Mouse (Mus musculus) thymus, postnatal 36 days (tissue): Measurements from ENCODE around the gene Slc11a1.
A peak's percentile ranks its signal among the peaks of the same experiment; 100 is the strongest.
"Not testable (repeated sequence)": the region's sequence is repeated elsewhere in the genome, so short reads cannot be mapped to it uniquely, and the experiment has no call there.

ENCODE experiments used
- DNase-seq, 2 experiments: peaks; one replicate each; pipeline ENCODE4 v3.0.0; 2022; ENCODE audit warnings: mixed read lengths in 2 of 2

The Slc11a1 gene

GRCm38 (mm10) chr1:74387386-74387988 lies 12.5 kb downstream of the Slc11a1 start:
- no peak for DNase-seq

- no peak for DNase-seq
Observed at GRCm38 (mm10) chr1:74388398-74388920, 13.5 kb downstream of the Slc11a1 start.

DNA sequence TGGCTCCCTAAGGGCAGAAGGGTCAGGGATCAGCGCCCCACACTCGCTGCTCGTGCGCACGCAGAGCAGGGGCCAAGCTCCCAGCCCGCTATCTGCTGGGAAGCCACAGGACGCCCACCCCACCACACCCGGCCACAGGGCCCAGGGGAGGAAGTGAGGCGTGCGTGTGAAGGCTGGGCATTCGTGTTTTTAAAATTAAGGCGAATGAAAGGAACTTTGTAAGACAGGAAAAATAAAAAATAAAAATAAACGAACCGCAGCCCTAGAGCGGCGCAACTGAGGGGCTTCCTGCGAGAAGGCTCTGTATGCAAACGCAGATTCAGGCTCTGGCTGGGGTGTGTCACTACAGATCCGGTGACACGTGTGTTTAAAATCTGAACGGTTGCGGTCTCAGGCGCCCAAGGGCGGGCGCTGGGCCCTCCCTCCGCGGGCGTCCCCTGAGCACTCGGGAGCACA lies 14.9 kb downstream of the Slc11a1 start:
- DNase-seq, result peak; percentile 60 to 76

- peak; percentile 73 for DNase-seq
Observed at GRCm38 (mm10) chr1:74390287-74390906, 15.4 kb downstream of the Slc11a1 start.

GRCm38 (mm10) chr1:74390924-74391748 lies 16.1 kb downstream of the Slc11a1 start, which contains the start of gene Ctdsp1:
Gene Ctdsp1, plus strand, starts transcription at chr1:74391509.
- peak; percentile 94 to 95 for DNase-seq

DNA sequence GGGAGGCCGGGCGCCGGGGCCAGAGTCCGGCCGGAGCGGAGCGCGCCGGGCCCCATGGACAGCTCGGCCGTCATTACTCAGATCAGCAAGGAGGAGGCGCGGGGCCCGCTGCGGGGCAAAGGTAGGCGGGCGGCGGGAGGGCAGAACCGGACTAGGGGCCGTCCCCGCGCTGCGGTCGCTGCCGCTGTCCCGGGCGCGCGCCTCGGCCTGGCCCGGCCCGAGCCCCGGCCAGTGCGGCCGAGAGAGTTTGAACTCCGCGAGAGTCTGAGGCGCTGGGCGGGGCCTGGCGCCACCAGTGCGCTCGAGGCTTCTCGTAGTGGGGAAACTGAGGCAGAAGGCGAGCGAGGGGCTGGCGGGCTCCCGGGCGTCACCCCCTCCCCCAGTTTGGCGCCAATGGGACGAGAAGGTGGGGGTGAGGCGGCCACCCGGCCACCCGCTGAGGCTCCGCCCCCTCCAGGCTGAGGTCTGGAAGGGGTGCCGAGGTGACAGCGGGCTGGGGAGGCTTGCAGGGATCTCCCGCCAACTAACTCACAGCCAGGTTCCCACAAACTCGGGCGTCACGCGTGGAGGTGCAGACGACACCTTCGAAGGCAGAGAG lies 16.9 kb downstream of the Slc11a1 start:
- DNase-seq, result peak; percentile 77 to 86

- DNase-seq, result peak in 1 of 2 experiments; percentile 35
Observed at GRCm38 (mm10) chr1:74392446-74392994, 17.5 kb downstream of the Slc11a1 start.

DNA sequence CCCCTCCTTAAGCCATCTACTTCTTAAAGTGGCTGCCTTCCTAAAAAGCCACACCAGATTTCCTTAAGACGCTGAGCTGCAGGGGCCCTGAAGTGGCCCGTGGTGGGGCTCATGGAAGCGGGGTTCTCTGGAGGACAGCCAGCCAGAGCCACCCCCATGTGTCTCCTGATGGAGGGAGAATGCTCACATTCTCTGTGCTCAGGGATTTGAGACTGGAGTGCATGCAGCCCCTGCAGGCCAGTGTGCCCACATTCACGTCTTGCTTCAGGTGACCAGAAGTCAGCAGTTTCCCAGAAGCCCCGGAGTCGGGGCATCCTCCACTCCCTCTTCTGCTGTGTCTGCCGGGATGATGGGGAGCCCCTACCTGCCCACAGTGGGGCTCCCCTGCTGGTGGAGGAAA lies 18.0 kb downstream of the Slc11a1 start:
- no peak for DNase-seq

GRCm38 (mm10) chr1:74393697-74394096 lies 18.7 kb downstream of the Slc11a1 start:
- DNase-seq, result no peak

DNA sequence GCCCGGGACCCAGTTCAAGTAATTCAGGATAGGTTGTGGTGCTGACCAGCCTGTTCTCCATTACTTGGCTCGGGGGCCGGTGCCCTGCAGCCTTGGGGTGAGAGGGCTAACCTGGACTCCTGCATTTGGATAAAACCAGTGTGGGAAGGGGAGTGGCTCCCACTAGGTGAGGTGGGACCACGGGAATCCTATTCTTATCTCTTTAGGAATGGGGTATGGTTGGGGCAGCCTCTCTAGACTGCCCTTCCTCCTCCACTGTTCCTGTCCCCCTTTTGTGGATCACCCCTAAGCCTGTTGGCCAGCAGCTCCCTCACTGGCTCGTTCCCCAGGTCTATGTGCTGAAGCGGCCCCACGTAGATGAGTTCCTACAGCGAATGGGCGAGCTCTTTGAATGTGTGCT lies 19.3 kb downstream of the Slc11a1 start:
- no peak for DNase-seq

GRCm38 (mm10) chr1:74394858-74395257 lies 19.9 kb downstream of the Slc11a1 start:
- DNase-seq, result no peak

DNA sequence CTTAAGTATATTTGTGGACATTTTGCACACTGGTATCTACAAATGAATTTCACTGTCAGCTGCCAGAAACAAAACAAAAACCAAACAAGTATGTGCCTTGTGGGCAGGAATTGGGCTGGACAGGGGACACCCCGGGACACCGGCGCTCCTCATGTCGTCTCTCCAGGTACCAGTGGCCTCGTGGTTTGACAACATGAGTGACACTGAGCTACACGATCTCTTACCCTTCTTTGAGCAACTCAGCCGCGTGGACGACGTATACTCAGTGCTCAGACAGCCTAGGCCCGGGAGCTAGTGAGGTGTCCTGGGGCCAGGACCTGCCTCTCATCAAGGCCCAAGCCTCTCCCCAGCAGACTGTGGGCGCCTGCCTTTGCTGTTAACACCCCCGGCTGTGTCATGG lies 20.3 kb downstream of the Slc11a1 start:
- DNase-seq, result no peak

- DNase-seq, result not testable (repeated sequence)
Observed at GRCm38 (mm10) chr1:74396456-74397222, 21.6 kb downstream of the Slc11a1 start.

- DNase-seq, result peak; percentile 86 to 88
Observed at GRCm38 (mm10) chr1:74397268-74397918, 22.4 kb downstream of the Slc11a1 start.

DNA sequence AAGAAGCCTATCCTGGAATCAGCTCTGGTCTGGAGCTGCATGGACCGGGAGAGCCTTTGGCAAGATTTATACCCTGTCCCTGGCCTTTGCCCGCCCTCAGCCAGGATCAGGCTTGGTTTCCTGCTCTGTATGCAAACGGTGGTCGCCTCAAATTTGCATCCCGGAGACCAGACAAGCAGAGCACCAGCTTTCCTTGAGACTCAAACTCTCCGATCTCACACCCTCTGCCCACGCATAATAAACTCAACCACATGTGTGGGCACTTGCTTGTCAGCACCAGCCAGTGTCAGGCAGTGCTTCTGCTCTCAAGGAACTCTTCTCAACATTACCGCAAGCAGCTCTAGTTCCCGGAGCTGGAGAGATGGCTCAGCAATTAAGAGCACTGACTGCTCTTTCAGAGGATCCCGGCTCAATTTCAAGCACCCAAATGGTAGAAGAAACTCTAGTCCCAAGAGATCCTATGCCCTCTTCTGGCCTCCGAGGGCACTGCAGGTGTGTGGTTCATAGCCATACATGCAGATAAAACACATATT lies 23.0 kb downstream of the Slc11a1 start:
- DNase-seq, result peak; percentile 80

GRCm38 (mm10) chr1:74400531-74400930 lies 25.5 kb downstream of the Slc11a1 start:
- no peak for DNase-seq

- no peak for DNase-seq
Observed at GRCm38 (mm10) chr1:74401015-74401702, 26.2 kb downstream of the Slc11a1 start.

GRCm38 (mm10) chr1:74404206-74404605 lies 29.2 kb downstream of the Slc11a1 start:
- DNase-seq, result no peak

GRCm38 (mm10) chr1:74408589-74409504 lies 33.9 kb downstream of the Slc11a1 start, which contains the start of gene Vil1:
Gene Vil1, plus strand, starts transcription at chr1:74409376.
- DNase-seq, result no peak
